1 mouse cellular context compared by ENCODE assay signal in the genomic region with DNA sequence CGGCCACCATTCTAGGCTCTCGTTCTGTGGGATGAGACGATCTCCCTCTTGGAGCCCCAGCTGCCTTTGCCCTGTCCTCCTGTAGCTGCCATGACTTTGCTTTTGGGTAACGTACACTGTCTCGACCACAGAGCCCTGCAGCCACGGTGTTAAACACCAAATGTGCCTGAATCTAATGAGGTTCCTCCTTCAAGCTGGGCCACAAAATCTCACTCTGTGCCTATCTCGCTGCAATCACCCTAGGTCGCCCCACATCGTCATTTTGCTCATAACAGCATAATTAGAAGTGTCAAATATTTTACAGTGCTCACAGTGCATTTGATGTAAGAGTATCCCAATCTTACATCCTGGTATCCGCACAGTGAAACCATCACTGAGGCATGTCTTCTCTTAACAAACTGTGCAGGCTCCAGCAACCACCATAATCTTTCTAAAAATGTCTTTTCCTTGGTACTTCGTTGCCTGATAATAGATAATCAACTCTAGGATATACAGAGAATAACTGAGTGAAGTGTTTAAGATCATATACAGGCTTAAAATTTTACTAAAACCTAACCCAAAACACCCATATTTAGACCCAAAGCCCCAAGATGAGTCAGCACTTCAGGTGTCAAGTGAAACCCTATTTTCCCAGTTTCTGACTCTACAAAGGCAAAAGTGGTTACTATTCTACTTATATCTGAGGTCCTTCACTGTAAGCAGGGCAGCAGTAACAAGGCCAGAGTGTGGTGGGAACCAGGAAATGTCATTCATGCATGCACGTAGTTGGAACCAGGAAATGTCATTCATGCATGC.
TF ChIP-seq lines count a peak whose summit lies in the region.

No protein-coding gene starts in this region.

TF ChIP-seq in CH12.LX, 34 proteins besides CTCF, POLR2A, EP300 and RAD21 (continued from another document):
- TF ChIP-seq MAFK (IDR thresholded peaks at IDR 0.05; ENCODE audit: insufficient replicate concordance, low read length) (peak; percentile 90), BHLHE40 (IDR thresholded peaks at IDR 0.05; ENCODE audit: low read depth, low read length) (peak; percentile 65), USF2 (conservative IDR thresholded peaks at IDR 0.05; ENCODE audit: low read depth, low read length) (no peak)
